Mouse (Mus musculus) T-helper 2 cell (primary cell): ENCODE data around the gene Sestd1.

Source experiments
- in situ Hi-C: fragments of 300-600 bp; cut with MboI, MseI; formaldehyde crosslinking; loops from one replicate; pipeline ENCODE4 v1.15.1; 2025; ENCODE audit warnings: high pct_unique_total_duplicates

The Sestd1 gene

DNA sequence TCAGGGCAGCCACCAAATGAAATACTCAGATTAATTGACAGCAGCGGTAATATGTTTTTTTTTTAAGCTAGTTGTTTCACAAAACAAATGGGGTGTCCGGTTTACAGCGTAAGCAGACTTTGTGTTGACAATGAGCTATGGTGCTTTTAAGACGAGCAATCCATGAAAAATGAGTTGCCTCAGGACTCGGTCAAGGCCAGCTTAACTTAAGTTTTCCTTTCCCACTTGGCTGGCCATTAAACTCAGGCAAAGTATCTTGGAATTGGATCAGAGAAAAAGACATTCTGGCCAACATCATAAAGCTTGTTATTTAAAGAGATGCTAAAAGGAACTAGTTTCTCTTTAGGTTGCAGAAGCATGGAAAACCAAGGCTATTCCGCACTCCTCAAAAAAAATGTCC is 136.9 kb downstream of the Sestd1 start:
- in situ Hi-C loops = no loop called here

DNA sequence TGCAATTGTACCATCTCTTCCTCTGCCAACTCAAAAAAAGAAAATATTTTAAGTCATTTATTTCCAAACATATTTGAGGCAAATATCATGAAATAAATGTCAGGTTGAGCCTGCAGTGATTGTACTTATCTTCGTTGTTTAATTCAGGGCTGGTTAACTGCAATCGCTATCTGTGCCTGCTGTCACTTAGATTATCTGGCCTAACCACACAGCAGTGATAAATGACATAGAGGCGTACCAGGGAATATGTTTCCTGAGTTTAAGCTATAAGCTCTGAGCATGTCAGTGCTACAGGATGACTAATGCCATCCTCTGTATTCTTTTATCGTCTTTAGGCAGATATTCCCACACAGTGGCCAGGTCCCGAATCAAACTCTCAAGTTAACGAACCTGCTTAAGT is 141.5 kb downstream of the Sestd1 start:
- in situ Hi-C loops = no loop called here

DNA sequence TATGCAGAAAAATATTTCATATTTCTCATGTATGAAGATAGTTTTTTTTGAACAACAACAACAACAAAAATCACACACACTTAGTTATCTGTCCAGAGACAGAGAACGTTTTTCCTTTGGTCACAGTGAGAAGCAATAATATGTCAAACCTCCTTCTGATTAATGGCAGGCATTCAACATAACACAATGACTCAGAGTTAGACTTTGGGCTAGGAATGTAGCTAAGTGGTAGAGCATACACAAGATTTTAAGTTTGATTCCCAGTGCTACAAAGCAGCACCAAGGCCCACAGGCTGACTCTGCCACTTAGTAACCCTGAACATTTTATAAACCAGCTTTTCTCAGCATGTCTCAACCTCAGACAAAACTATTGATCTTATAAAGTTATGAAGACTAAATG is 145.5 kb downstream of the Sestd1 start:
- in situ Hi-C loops = no loop called here

DNA sequence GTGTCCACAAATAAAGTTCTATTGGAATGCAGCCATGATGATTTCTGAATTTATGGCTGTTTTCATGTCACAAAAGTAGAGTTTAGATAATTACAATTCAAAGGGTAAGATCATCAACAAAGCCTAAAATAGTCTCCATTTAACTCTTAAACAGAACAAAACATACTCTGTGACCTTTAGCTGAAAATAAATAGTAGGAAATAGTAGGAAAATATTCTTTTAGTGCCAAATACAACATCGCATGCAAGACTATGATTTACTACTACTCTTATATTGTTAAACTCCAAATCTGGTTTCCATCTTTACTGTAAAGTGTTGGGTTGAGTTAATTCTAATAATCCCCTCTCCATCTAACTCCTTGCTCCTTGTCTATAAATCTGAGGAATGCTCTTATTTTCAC is 147.0 kb downstream of the Sestd1 start:
- in situ Hi-C loops = no loop called here
